Mouse (Mus musculus) thymus, adult 2 months (tissue): ENCODE measurements around the gene Clec4g.

ENCODE experiments used
- CTCF ChIP-seq: fragments of 200-500 bp; IDR thresholded peaks from 2 replicates; pipeline ENCODE4 v1.5.1; 2012; ENCODE audit warnings: mild to moderate bottlenecking, control low read depth, low read length, moderate library complexity, borderline replicate concordance; ENCODE audit not compliant: control insufficient read depth, poor library complexity, insufficient read depth; ENCODE audit errors: extremely low read depth
- POLR2A ChIP-seq: fragments of 200-500 bp; IDR thresholded peaks from 2 replicates; pipeline ENCODE4 v1.6.1; 2012; ENCODE audit warnings: mild to moderate bottlenecking, low read length, control low read depth, moderate library complexity; ENCODE audit not compliant: control insufficient read depth, poor library complexity, insufficient read depth; ENCODE audit errors: extremely low read depth

DNA sequence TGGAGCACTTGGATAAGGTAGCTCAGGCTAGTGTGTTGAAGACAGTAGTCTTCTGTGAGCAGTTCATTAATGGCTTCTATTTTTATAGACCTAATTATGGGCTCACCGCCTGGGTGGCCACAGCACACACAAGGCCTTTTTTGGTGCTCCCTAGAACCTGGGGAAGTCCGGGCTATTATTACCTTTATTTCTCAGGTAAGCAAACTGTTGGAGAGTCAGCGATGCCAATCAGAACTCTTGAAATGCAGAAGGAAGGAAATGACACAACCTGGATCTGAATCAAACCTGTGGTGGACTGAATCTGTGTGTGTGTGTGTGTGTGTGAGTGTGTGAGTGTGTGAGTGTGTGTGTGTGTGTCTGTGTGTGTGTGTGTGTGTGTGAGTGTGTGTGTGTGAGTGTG, 26.3 kb downstream of the Clec4g start, which contains the start of gene Fcer2a:
- TF ChIP-seq POLR2A (no peak), CTCF (no peak)
